Mouse (Mus musculus) liver, adult 10 weeks (tissue): ENCODE data around the gene Inka2. TPM values are rescaled to one million over a fixed set of nuclear protein-coding genes. Genes with fewer than 3 reads are reported as not detected.

ENCODE experiments used
- polyA plus RNA-seq: library from polyadenylated mRNA; stranded (reverse); fragments of 350-450 nt; fragmentation: Illumina TruSeq; extraction: RNeasy Lipid Tissue Mini Kit (QIAGEN cat#74804); gene quantifications from one replicate; pipeline ENCODE4 v1.2.3, GENCODE M21; 2014; ENCODE audit warnings: low read depth, low replicate concordance

Inka2 gene
- not detected for polyA plus RNA-seq

DNA sequence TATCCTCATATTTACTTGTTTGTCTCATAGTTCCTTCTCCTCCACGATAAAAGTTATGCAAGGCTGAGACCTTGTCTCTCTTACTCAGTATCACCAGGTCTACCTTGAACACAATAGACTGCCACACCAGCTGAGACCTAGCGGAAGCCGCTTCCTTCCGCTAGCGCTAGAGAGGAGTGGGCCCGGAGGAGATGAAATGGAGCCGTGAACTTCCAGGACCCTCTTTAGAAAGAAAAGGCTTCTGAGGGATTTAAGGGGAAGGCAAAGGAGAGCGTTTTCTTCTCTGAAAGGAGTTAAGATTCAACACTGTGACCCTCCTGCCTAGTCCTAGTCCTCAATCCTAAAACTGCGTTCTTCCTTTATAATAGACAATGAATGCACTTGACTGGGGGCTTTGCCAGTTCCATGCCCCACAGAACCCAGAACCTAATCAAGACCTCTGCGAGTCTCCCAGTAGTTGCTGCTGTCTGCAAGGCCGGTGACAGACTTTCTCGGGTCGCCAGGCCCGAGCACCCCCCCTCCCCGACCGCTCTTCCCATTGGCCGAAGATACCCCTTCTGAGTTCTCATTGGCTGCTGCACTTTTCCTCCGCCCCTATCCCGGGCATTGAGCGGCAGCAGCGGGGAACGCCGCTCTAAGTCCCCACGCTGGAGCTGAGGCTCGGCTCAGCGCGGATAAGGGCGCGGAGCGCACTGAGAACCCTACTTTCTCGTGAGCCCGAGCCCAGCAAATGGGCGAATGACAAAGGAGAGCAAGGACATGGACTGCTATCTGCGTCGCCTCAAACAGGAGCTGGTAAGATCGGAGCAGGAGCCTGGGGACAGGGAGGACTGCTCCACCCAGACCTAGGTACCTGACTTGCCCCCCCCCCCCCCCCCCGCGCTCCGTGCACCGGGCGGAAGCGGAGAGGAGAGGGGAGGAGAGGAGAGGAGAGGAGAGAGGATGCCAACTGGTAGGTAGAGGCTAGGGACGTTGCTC lies at the start of gene Inka2:
TSS of gene Inka2 (plus strand) at position 569 of the 978 bp plus-strand sequence.

DNA sequence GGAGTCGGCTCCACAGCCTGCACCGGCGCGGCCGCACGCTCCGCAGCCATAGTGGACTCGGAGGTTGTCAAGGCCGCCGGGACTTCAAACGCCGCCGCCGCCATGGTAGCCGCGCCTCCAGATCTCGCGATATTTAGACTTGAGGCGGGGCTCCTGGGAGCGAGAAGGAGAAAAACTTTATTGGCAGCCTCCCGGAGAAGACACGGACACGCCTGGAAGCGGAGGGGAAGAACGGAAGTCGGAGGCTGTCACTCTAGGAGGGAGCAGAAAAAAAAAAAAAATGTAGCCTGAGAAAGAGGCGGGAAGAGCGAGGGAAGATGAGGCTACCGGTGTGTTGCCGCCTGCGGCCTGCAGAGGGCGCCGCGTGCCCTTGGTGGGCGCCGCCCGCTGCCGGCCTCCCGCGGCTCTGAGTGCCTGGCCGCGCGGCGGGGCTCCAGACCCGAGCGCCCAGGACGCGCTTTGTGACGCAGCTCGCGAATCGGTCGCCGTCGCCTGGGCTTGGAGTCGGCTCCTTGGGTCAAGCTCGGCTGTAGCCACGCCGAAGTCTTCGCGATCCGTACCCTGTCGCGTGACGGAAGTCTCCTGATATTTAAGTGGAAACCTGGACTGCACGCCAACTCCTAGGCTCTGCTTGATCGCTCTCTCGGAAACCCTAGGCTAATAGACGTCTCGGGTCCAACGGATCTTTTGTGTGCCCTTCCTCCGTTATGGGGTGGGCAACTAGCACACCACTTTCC lies 16.9 kb upstream of the Inka2 start, which contains the start of gene Ddx20:
TSS of gene Ddx20 (minus strand) at position 251 of the 737 bp plus-strand sequence.

Other genes with a start within 250 kb of the Inka2 start
- gene Ddx20, start 17.0 kb upstream of the Inka2 start, polyA plus RNA-seq, result 12.8 TPM
- 326 TPM for gene Rap1a, start 96.7 kb downstream of the Inka2 start, polyA plus RNA-seq
- not detected for gene Adora3, start 166.3 kb downstream of the Inka2 start, polyA plus RNA-seq
- not detected for gene Tmigd3, start 166.3 kb downstream of the Inka2 start, polyA plus RNA-seq
- gene I830077J02Rik, start 228.1 kb downstream of the Inka2 start, polyA plus RNA-seq, result 1.2 TPM